Mouse (Mus musculus) naive thymus-derived CD4-positive, alpha-beta T cell, adult 2 months (primary cell): ENCODE results near the gene Tnp2.
A peak's percentile ranks its signal among the peaks of the same experiment; 100 is the strongest.
"Not testable (repeated sequence)": the region's sequence is repeated elsewhere in the genome, so short reads cannot be mapped to it uniquely, and the experiment has no call there.

Source experiments
- DNase-seq: peaks from one replicate; pipeline ENCODE4 v3.0.0-alpha.2; 2011; ENCODE audit warnings: low read depth

The Tnp2 gene

GRCm38 (mm10) chr16:10788271-10788670 is at the start of gene Tnp2:
TSS of gene Tnp2 (minus strand) at chr16:10788660.
- DNase-seq, result peak; percentile 62

- peak; percentile 43 for DNase-seq
Measured at GRCm38 (mm10) chr16:10837903-10838302, 49.4 kb upstream of the Tnp2 start.

DNA sequence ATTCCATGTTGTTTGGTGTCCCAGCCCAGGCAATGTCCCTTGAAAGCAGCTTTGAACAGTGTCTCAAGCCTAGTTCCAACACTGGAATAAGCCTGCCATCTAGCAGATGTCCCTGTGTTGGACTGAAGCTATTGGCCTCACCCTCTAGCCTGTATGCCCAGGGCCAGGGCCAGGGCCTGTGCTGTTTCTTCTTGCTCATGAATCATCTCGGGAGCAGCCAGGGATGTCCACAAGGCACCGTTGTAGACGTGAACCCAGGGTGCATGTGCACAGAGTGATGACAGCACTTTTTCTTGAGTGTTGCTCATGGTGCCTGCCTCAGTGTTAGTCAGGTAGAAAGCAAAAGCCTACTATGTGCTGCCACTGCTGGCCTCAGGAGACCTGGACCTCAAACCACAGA is 48.8 kb upstream of the Tnp2 start:
- no peak for DNase-seq

DNA sequence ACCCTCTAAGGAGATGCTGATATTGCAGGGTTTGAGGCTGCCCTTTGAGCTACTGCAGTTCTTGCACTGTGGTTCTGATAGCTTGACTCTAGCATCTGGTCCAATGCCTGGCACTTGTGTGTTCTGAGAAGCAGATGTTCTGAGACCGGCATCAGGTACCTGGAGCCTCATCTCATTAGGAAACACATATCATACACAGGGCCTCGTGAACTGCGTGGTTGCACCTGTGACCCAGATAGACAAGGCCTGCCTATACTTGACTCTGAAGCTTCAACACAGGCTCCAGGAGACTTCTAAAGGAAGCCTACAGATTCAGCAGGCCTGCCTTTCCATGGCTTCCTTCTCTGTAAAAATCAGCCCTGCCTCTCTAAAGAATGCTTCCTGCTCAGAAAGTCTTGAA is 47.9 kb upstream of the Tnp2 start:
- no peak for DNase-seq

- peak; percentile 88 for DNase-seq
Measured at GRCm38 (mm10) chr16:10834911-10835587, 46.6 kb upstream of the Tnp2 start, which contains the start of gene Rmi2. TSS of gene Rmi2 (plus strand) at chr16:10835059.

GRCm38 (mm10) chr16:10834542-10834910 is 46.1 kb upstream of the Tnp2 start:
- DNase-seq, result no peak

DNA sequence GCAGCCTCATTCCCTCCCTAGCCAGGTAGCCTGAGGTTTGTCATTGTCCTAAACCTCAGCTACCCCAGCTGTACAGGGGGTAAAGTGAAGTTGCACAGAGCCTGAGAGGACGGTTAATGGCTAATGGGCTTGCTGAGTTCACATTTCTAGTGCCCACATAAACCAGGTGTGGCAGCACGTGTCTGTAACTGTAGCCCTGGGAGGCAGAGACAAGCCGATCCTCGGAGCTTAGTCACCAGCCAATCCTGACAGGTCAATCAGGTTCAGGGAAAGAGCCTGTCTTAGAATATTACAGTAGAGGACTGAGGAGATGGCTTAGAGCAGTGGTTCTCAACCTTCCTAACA is 40.0 kb upstream of the Tnp2 start:
- DNase-seq, result no peak

DNA sequence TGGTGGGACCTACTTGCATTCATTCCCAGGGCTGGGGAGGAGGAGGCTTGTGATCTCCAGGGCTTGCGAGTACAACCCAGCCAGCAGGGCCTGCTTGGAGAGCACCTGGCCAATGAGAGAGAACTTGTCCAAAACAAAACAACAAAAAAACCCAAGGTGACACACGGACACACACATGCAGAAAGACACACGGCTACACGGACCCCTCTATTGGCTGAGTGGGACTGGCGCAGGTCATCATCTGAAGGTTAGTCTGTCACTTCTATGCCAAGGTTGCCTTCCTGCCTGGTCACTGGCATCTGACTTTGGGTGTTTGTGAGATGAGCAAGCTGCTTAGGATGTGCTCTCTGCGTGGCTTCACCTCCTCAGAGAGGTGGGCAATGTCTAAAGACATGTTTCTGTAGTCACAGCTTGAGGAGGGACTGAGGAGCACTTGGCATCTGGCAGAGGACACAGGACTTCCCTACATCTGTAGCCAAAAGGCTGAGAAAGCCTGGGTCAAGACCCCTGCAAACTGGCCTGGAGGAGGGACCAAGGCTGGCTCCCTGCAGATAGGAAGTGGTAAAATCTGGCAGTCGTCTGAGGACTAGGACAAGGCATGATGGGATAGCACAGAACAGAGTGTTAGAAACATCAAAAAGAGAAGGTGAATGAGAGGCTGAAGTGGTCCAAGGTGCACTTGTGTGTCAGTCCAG is 39.5 kb upstream of the Tnp2 start:
- DNase-seq, result no peak

- DNase-seq, result no peak
Measured at GRCm38 (mm10) chr16:10827269-10827668, 38.8 kb upstream of the Tnp2 start.

DNA sequence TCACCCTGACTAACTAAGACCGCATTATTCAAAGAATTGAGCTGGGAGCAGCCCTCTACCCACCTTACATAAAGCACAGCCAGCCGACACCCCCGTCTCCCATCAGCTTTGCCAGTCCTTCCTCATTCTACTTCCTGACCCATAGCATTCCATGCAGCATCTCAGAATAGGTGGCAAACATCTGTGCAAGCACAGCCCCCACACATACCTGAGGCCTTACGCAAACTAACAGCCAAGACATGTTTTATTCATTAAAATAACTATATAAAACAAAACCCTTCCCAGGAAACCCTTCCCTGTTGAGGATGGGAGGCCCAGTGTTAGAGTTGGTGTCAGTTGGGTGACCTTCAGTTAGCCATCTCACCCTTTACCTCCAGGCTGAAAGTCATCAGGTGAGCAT is 37.4 kb upstream of the Tnp2 start:
- no peak for DNase-seq

DNA sequence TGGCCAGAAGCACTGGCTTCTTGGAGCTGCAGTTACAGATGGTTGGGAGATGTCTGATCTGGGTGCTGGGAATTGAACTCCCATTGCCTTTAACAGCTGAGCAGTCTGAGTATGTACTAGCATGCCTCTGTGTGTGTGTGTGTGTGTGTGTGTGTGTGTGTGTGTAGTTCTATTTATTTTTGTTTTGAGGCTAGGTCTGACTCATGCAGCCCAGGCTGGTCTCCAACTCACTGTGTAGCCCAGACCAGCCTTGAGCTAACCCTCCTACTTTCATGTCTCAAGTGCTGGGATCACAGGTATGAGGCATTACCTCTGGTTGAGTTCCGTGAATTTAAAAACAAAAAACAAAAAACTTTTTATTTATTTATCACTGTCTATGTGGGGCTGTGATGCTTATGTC is 36.1 kb upstream of the Tnp2 start:
- no peak for DNase-seq

GRCm38 (mm10) chr16:10821387-10821786 is 32.9 kb upstream of the Tnp2 start:
- no peak for DNase-seq

DNA sequence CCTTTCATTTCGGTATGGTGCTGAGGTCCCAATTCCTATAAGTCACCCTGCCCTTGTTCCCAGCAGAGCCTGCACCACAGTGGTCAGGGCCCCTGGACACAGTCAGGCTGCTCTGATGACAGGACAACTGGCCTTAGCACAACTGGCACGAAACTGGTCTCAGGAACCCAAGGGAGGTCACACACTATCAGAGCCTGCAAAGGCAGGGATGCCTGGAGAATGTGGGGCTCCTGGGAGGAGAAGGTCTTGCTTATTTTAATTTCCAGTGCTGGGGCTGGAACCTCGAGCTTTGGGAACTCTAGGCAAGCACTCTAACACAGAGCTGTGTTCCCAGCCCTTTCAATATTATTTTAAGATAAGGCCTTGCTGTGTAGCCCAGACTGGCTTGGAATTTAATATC is 31.5 kb upstream of the Tnp2 start:
- DNase-seq, result no peak

GRCm38 (mm10) chr16:10818579-10819135 is 30.2 kb upstream of the Tnp2 start:
- no peak for DNase-seq

DNA sequence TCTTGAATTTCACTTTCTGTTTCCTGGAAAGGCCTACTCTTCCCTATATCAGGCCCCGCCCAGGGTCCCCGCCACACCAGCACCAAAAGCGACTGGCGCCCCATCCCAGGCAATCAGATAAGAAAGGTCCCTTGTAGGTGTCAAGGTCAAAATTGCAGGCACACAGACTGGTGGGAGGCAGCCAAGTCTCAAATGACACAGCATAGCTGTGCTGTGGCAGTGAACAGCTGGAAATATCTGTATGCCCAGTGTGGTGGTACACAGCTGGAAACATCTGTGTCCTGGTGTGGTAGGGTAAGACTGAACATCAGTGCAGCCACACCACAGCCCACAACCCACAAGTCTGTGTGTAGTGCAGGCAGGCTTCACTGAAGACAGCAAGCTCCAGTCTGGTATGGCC is 26.4 kb upstream of the Tnp2 start:
- peak; percentile 33 for DNase-seq

GRCm38 (mm10) chr16:10813726-10814125 is 25.3 kb upstream of the Tnp2 start:
- no peak for DNase-seq

GRCm38 (mm10) chr16:10812865-10813371 is 24.5 kb upstream of the Tnp2 start, which contains the start of gene Gm11172:
TSS of gene Gm11172 (plus strand) at chr16:10812915.
- DNase-seq, result peak; percentile 51

DNA sequence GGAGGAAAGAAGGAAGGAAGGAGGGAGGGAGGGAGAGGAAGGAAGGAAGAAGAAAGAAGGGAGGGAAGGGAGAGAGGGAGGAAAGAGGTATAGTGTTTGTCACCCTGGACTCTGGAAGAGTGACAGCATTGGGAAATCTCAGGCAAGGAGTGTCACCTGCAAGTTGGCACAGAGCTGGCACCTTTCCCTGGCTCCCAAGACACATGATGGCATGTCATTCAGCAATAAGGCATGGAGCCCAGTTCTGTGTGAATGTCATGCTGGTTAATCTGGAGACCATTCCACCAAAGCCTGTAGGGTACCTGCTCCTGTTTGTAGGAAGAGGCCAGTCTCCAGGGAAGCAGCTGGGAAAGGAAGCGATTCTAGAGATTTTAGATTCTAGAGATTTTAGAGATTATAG is 21.9 kb upstream of the Tnp2 start:
- DNase-seq, result no peak

DNA sequence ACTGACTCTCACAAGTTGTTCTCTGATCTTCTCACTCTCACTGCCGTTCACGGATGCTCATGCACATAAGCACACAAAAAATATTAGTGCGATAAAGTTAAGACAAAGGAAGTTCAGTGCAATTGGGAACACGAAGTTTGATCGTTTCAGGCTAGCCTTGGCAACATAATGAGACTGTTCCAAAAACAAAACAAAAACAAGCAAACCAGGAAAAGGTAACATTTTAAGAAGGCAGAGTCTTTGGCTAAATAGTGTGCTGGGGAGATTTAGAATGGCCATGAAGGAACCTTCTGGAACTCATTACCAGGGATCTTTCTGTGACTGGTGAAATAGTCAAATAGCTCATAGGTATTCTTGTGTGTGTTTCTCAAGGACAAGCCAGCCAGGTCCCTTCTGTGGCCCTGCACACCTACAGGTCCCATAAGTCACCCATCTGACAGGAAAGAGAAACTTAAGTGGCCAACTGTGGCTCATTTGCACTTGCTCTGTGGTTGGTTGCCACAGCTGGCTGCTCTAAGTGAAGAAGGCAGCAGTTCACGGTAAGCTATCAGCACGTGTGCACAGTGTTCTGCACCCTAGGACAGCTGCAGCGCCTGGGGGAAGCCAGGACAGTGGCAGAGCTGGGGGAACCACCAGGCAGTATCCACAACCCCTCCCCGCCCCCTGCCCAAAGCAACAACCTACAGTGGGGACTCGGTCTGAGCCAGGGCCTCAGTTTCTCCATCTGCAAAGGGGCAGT is 17.5 kb upstream of the Tnp2 start, which contains the start of gene Prm1:
TSS of gene Prm1 (minus strand) at position 51 of the 739 bp plus-strand sequence.
- DNase-seq, result no peak

- DNase-seq, result not testable (repeated sequence)
Measured at GRCm38 (mm10) chr16:10802420-10802819, 14.0 kb upstream of the Tnp2 start.

GRCm38 (mm10) chr16:10796034-10796433 is 7.6 kb upstream of the Tnp2 start, which contains the start of gene Prm2:
TSS of gene Prm2 (minus strand) at chr16:10796134.
- DNase-seq, result no peak

DNA sequence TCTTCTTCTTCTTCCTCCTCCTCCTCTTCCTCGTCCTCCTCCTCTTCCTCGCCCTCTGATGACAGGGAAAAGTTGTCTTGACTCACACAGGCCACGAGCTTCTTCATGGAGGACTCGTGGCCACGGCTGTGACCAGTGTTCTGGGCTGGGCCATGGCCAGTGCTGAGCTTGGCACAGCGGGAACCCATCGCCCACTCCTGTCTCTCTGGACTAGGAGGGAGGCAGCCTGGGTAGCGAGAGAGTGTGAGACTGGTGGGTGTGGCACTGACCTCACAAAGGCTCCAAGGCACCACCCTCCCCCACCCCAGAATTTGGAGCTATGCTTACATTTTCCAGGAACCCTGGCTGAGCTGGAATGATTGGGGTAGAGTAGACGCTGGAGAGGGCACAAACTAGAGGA is 2.2 kb upstream of the Tnp2 start, which contains the start of gene Prm3:
TSS of gene Prm3 (minus strand) at position 213 of the 400 bp plus-strand sequence.
- no peak for DNase-seq
